Mouse (Mus musculus) induced T-regulatory cell, adult 2 months (primary cell): ENCODE measurements around the gene Zfp940.
A peak's percentile ranks its signal among the peaks of the same experiment; 100 is the strongest.

Experiments used
- DNase-seq: peaks from one replicate; pipeline ENCODE4 v3.0.0-alpha.2; 2012; ENCODE audit warnings: low read depth

Gene Zfp940

GRCm38 (mm10) chr7:29812244-29812643, 41.2 kb downstream of the Zfp940 start:
- no peak for DNase-seq

GRCm38 (mm10) chr7:29807046-29807445, 46.4 kb downstream of the Zfp940 start:
- no peak for DNase-seq

- no peak for DNase-seq
Measured at GRCm38 (mm10) chr7:29792906-29793305, 60.6 kb downstream of the Zfp940 start.

GRCm38 (mm10) chr7:29785888-29786287, 67.6 kb downstream of the Zfp940 start:
- no peak for DNase-seq

GRCm38 (mm10) chr7:29785023-29785422, 68.4 kb downstream of the Zfp940 start:
- DNase-seq: no peak

GRCm38 (mm10) chr7:29783871-29784551, 69.5 kb downstream of the Zfp940 start, which contains the start of gene Zfp30:
Gene Zfp30 (plus strand): TSS chr7:29783998.
- peak; percentile 83 for DNase-seq
